Mouse (Mus musculus) hindbrain, embryonic 12.5 days (tissue): ENCODE results near the gene Uba2. TPM values are rescaled to one million over a fixed set of nuclear protein-coding genes. Genes with fewer than 3 reads are reported as not detected.
"Not testable (repeated sequence)": the region's sequence is repeated elsewhere in the genome, so short reads cannot be mapped to it uniquely, and the experiment has no call there.

ENCODE experiments used
- ATAC-seq: fragments of 200-750 bp; cut with Nextera tagmentation; 2 replicates; pipeline ENCODE4 v1.8.0; 2017; ENCODE audit warnings: moderate TSS enrichment; ENCODE audit not compliant: low FRiP score
- H3K27ac ChIP-seq: fragments of 300-500 bp; sonication (generic); 2 replicates; pipeline ENCODE4 v1.5.1; 2016; ENCODE audit warnings: mild to moderate bottlenecking
- H3K27me3 ChIP-seq: fragments of 300-500 bp; sonication (generic); 2 replicates; pipeline ENCODE4 v1.6.1; 2016; ENCODE audit warnings: mild to moderate bottlenecking
- H3K36me3 ChIP-seq: fragments of 300-500 bp; sonication (generic); 2 replicates; pipeline ENCODE4 v1.6.1; 2016; ENCODE audit warnings: mild to moderate bottlenecking
- H3K4me1 ChIP-seq: fragments of 300-500 bp; sonication (generic); 2 replicates; pipeline ENCODE4 v1.6.1; 2016
- H3K4me2 ChIP-seq: fragments of 300-500 bp; sonication (generic); replicated peaks from 2 replicates; pipeline ENCODE4 v1.6.1; 2016; ENCODE audit warnings: mild to moderate bottlenecking
- H3K4me3 ChIP-seq: fragments of 300-500 bp; sonication (generic); 2 replicates; pipeline ENCODE4 v1.5.1; 2016; ENCODE audit warnings: mild to moderate bottlenecking
- H3K9ac ChIP-seq: fragments of 300-500 bp; sonication (generic); 2 replicates; pipeline ENCODE4 v1.6.1; 2016; ENCODE audit warnings: mild to moderate bottlenecking, moderate library complexity
- H3K9me3 ChIP-seq: fragments of 300-500 bp; sonication (generic); replicated peaks from 2 replicates; pipeline ENCODE4 v1.6.1; 2016; ENCODE audit warnings: mild to moderate bottlenecking
- WGBS: fragments of 180-500 bp; shearing (Covaris S2); methylation state at CpG from one replicate; pipeline ENCODE4 v1.1.7; 2016; 5-methylcytosine and 5-hydroxymethylcytosine counted together
- polyA plus RNA-seq: library from polyadenylated mRNA; unstranded; fragments of >200 nt; fragmentation: Nextera tagmentation; extraction: Ambion mirVana; gene quantifications from 2 replicates; pipeline ENCODE4 v1.2.1, GENCODE M21; 2016

The Uba2 gene
- 220 and 226 TPM in 2 replicates for polyA plus RNA-seq

- Histone ChIP-seq H3K36me3 (peaks cover 7% of the 10 kb centered on the region), H3K9me3 (no peaks in the 10 kb centered on the region), H3K9ac (peak within 1 kb of the TSS; percentile 94), H3K4me2 (peak within 1 kb of the TSS; percentile 86), H3K27me3 (no peaks in the 10 kb centered on the region), H3K4me3 (peak within 1 kb of the TSS; percentile 92), H3K4me1 (peaks cover 12% of the 10 kb centered on the region), H3K27ac (peak within 1 kb of the TSS; percentile 87)
- no peak for ATAC-seq
- WGBS, result 75% methylated on average over 3 of the region's 3 CpGs
Measured at GRCm38 (mm10) chr7:34169454-34169853, at the start of gene Uba2. Uba2 (minus strand) TSS chr7:34169599.

- H3K4me2 ChIP-seq, result no peak overlapping the region
- no peaks in the 10 kb centered on the region for H3K4me1 ChIP-seq
- H3K27ac ChIP-seq, result no peak overlapping the region
- no peak for ATAC-seq
- H3K27me3 ChIP-seq, result no peaks in the 10 kb centered on the region
- H3K9me3 ChIP-seq, result no peaks in the 10 kb centered on the region
- H3K9ac ChIP-seq, result no peak overlapping the region
- 77% methylated on average over 1 of the region's 1 CpGs for WGBS
- no peak overlapping the region for H3K4me3 ChIP-seq
- peaks cover 93% of the 10 kb centered on the region for H3K36me3 ChIP-seq
Measured at GRCm38 (mm10) chr7:34218496-34218895, 49.1 kb upstream of the Uba2 start.

GRCm38 (mm10) chr7:34216474-34216873, 47.1 kb upstream of the Uba2 start:
- H3K4me1 ChIP-seq, result no peaks in the 10 kb centered on the region
- H3K27ac ChIP-seq, result no peak overlapping the region
- no peaks in the 10 kb centered on the region for H3K27me3 ChIP-seq
- ATAC-seq, result no peak
- H3K4me3 ChIP-seq, result no peak overlapping the region
- H3K9ac ChIP-seq, result no peak overlapping the region
- no peaks in the 10 kb centered on the region for H3K9me3 ChIP-seq
- H3K4me2 ChIP-seq, result no peak overlapping the region
- WGBS, result 91% methylated on average over 10 of the region's 10 CpGs
- peaks cover 92% of the 10 kb centered on the region for H3K36me3 ChIP-seq

- no peaks in the 10 kb centered on the region for H3K9me3 ChIP-seq
- H3K27ac ChIP-seq, result no peak overlapping the region
- H3K27me3 ChIP-seq, result no peaks in the 10 kb centered on the region
- H3K36me3 ChIP-seq, result peaks cover 96% of the 10 kb centered on the region
- ATAC-seq, result no peak
- no peak overlapping the region for H3K4me2 ChIP-seq
- no peaks in the 10 kb centered on the region for H3K4me1 ChIP-seq
- 85% methylated on average over 9 of the region's 9 CpGs for whole genome bisulfite sequencing
- H3K4me3 ChIP-seq, result no peak overlapping the region
- no peak overlapping the region for H3K9ac ChIP-seq
Measured at GRCm38 (mm10) chr7:34215481-34215880, 46.1 kb upstream of the Uba2 start.

- Histone ChIP-seq H3K36me3 (peaks cover 97% of the 10 kb centered on the region), H3K9me3 (no peaks in the 10 kb centered on the region), H3K4me2 (no peak overlapping the region), H3K27me3 (no peaks in the 10 kb centered on the region), H3K27ac (no peak overlapping the region), H3K4me3 (no peak overlapping the region), H3K9ac (no peak overlapping the region), H3K4me1 (no peaks in the 10 kb centered on the region)
- WGBS, result 90% methylated on average over 8 of the region's 8 CpGs
- no peak for ATAC-seq
Measured at GRCm38 (mm10) chr7:34214644-34215043, 45.2 kb upstream of the Uba2 start.

GRCm38 (mm10) chr7:34213281-34213680, 43.9 kb upstream of the Uba2 start:
- Histone ChIP-seq H3K9me3 (no peaks in the 10 kb centered on the region), H3K27me3 (no peaks in the 10 kb centered on the region), H3K36me3 (peaks cover 97% of the 10 kb centered on the region), H3K4me1 (no peaks in the 10 kb centered on the region), H3K9ac (no peak overlapping the region), H3K27ac (no peak overlapping the region), H3K4me2 (no peak overlapping the region), H3K4me3 (no peak overlapping the region)
- no peak for ATAC-seq
- 96% methylated on average over 7 of the region's 7 CpGs for WGBS

- H3K4me3 ChIP-seq, result no peak overlapping the region
- H3K4me1 ChIP-seq, result no peaks in the 10 kb centered on the region
- peaks cover 99% of the 10 kb centered on the region for H3K36me3 ChIP-seq
- no peak overlapping the region for H3K27ac ChIP-seq
- no peak overlapping the region for H3K9ac ChIP-seq
- no peaks in the 10 kb centered on the region for H3K9me3 ChIP-seq
- ATAC-seq, result no peak
- H3K4me2 ChIP-seq, result no peak overlapping the region
- WGBS, result 90% methylated on average over 9 of the region's 9 CpGs
- no peaks in the 10 kb centered on the region for H3K27me3 ChIP-seq
Measured at GRCm38 (mm10) chr7:34208027-34208745, 38.8 kb upstream of the Uba2 start.

- 94% methylated on average over 6 of the region's 6 CpGs for WGBS
- Histone ChIP-seq H3K4me3 (no peak overlapping the region), H3K9me3 (no peaks in the 10 kb centered on the region), H3K36me3 (peaks cover 98% of the 10 kb centered on the region), H3K27ac (no peak overlapping the region), H3K4me1 (no peaks in the 10 kb centered on the region), H3K9ac (no peak overlapping the region), H3K4me2 (no peak overlapping the region), H3K27me3 (no peaks in the 10 kb centered on the region)
- ATAC-seq, result no peak
Measured at GRCm38 (mm10) chr7:34206331-34206730, 36.9 kb upstream of the Uba2 start.

GRCm38 (mm10) chr7:34202147-34202546, 32.7 kb upstream of the Uba2 start:
- not testable (repeated sequence) for H3K9me3 ChIP-seq, H3K4me1 ChIP-seq, H3K9ac ChIP-seq, H3K4me2 ChIP-seq, H3K27ac ChIP-seq, H3K27me3 ChIP-seq, H3K4me3 ChIP-seq, ATAC-seq
- WGBS, result 84% methylated on average over 10 of the region's 10 CpGs
- H3K36me3 ChIP-seq, result peaks cover 68% of the 10 kb centered on the region

- Histone ChIP-seq H3K36me3 (peaks cover 55% of the 10 kb centered on the region), H3K9ac (no peak overlapping the region), H3K4me1 (peaks cover under 1% of the 10 kb centered on the region), H3K27ac (no peak overlapping the region), H3K27me3 (no peaks in the 10 kb centered on the region), H3K4me3 (no peak overlapping the region), H3K9me3 (no peaks in the 10 kb centered on the region), H3K4me2 (no peak overlapping the region)
- WGBS, result 98% methylated on average over 2 of the region's 2 CpGs
- no peak for ATAC-seq
Measured at GRCm38 (mm10) chr7:34200829-34201228, 31.4 kb upstream of the Uba2 start.

GRCm38 (mm10) chr7:34198346-34198745, 28.9 kb upstream of the Uba2 start:
- Histone ChIP-seq H3K9ac (no peak overlapping the region), H3K4me1 (peaks cover 8% of the 10 kb centered on the region), H3K4me2 (no peak overlapping the region), H3K27me3 (no peaks in the 10 kb centered on the region), H3K9me3 (no peaks in the 10 kb centered on the region), H3K4me3 (no peak overlapping the region), H3K36me3 (peaks cover 35% of the 10 kb centered on the region), H3K27ac (no peak overlapping the region)
- ATAC-seq, result no peak
- 38% methylated on average over 3 of the region's 3 CpGs for WGBS

GRCm38 (mm10) chr7:34196132-34197128, 27.0 kb upstream of the Uba2 start, which contains the start of gene Pdcd2l:
Pdcd2l (minus strand) TSS chr7:34196661.
- Histone ChIP-seq H3K27me3 (no peaks in the 10 kb centered on the region), H3K9me3 (no peaks in the 10 kb centered on the region), H3K36me3 (peaks cover 26% of the 10 kb centered on the region), H3K27ac (peak within 1 kb of the TSS; percentile 67), H3K9ac (peak within 1 kb of the TSS; percentile 89), H3K4me3 (peak within 1 kb of the TSS; percentile 98), H3K4me1 (peaks cover 8% of the 10 kb centered on the region), H3K4me2 (peak within 1 kb of the TSS; percentile 95)
- WGBS, result 4% methylated on average over 62 of the region's 70 CpGs
- ATAC-seq, result peak; percentile 95
